Mouse (Mus musculus) left cerebral cortex, adult 2 months (tissue): ENCODE data around the gene Ppfia4. TPM values are rescaled to one million over a fixed set of nuclear protein-coding genes. Genes with fewer than 3 reads are reported as not detected.
A peak's percentile ranks its signal among the peaks of the same experiment; 100 is the strongest.

Experiments
- DNase-seq, 2 experiments: peaks; one replicate each; pipeline ENCODE4 v3.0.0; 2021 to 2022; ENCODE audit warnings: low spot score in 2 of 2, mixed read lengths in 1 of 2; ENCODE audit errors: extremely low spot score in 1 of 2
- H3K27ac ChIP-seq: fragments of 200-600 bp; 2 replicates; pipeline ENCODE4 v1.8.1; 2022
- H3K4me3 ChIP-seq: fragments of 200-600 bp; 2 replicates; pipeline ENCODE4 v1.8.1; 2022
- CTCF ChIP-seq: fragments of 200-600 bp; IDR thresholded peaks from 2 replicates; pipeline ENCODE4 v1.8.1; 2022; ENCODE audit warnings: antibody characterized with exemption, mild to moderate bottlenecking, moderate library complexity
- intact Hi-C: fragments of 180-260 bp; cut with DNase I; formaldehyde crosslinking; loops from one replicate; pipeline ENCODE4 v1.15.1; 2025
- total RNA-seq, 2 experiments: library from RNA; stranded (reverse); gene quantifications; 2 replicates each; pipeline ENCODE4 v1.2.3; 2021

Gene Ppfia4
- total RNA-seq, 2 experiments from 2014 or later, result 50.7 to 50.8 TPM

- H3K27ac ChIP-seq, result no peak overlapping the region
- intact Hi-C loops, result loop anchor here (10.0 kb wide), 1 partner anchor 271 kb away; no protein-coding TSS in a partner anchor
- no peak for DNase-seq
- no peak overlapping the region for H3K4me3 ChIP-seq
- no peak for TF ChIP-seq CTCF
Observed at GRCm38 (mm10) chr1:134353326-134353725, 20.6 kb upstream of the Ppfia4 start.

- DNase-seq, result peak in 1 of 2 experiments; percentile 7
- intact Hi-C loops, result no loop called here
- Histone ChIP-seq H3K4me3 (no peak overlapping the region), H3K27ac (no peak overlapping the region)
- TF ChIP-seq CTCF, result no peak
Observed at GRCm38 (mm10) chr1:134347791-134348190, 15.1 kb upstream of the Ppfia4 start.

DNA sequence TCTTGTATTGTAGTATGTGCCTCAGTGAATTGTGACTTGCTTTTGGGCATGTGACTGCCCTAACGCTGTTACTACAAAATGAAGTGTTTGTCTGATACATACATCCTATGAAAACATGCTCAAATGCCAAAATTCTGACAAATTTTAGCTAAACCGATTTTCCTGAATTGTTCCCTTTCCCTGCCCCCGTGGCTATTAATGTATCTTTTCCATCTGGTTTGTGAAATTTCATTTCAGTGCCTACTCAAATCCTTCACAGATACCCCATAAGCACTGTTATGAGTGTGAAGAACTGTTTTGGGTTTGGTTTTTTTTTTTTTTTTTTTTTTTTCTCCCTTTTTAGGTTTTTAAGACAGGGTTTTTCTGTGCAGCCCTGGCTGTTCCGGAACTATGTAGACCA, 12.3 kb upstream of the Ppfia4 start:
- TF ChIP-seq CTCF, result no peak
- intact Hi-C loops, result no loop called here
- DNase-seq, result peak in 1 of 2 experiments; percentile 8
- Histone ChIP-seq H3K27ac (peak overlapping the region; percentile 63; the same call in 1 of the 2 replicates), H3K4me3 (peak overlapping the region; percentile 65; the same call in 1 of the 2 replicates)

GRCm38 (mm10) chr1:134344005-134344950, 11.6 kb upstream of the Ppfia4 start:
- Histone ChIP-seq H3K4me3 (peak overlapping the region; percentile 65), H3K27ac (peak overlapping the region; percentile 76)
- DNase-seq, result peak; percentile 79 to 85
- intact Hi-C loops, result no loop called here
- TF ChIP-seq CTCF, result no peak

GRCm38 (mm10) chr1:134343567-134343966, 10.8 kb upstream of the Ppfia4 start:
- no peak overlapping the region; the same call in 1 of the 2 replicates for H3K27ac ChIP-seq
- no peak for TF ChIP-seq CTCF
- peak in 1 of 2 experiments; percentile 11 for DNase-seq
- peak overlapping the region; percentile 65 for H3K4me3 ChIP-seq
- intact Hi-C loops, result no loop called here

GRCm38 (mm10) chr1:134342781-134343310, 10.1 kb upstream of the Ppfia4 start:
- Histone ChIP-seq H3K4me3 (peak overlapping the region; percentile 65), H3K27ac (no peak overlapping the region)
- intact Hi-C loops, result no loop called here
- DNase-seq, result peak in 1 of 2 experiments; percentile 11
- no peak for TF ChIP-seq CTCF

GRCm38 (mm10) chr1:134342278-134342664, 9.5 kb upstream of the Ppfia4 start:
- no peak for TF ChIP-seq CTCF
- H3K4me3 ChIP-seq, result no peak overlapping the region; the same call in 1 of the 2 replicates
- intact Hi-C loops, result no loop called here
- H3K27ac ChIP-seq, result no peak overlapping the region
- peak in 1 of 2 experiments; percentile 6 for DNase-seq

- Histone ChIP-seq H3K4me3 (no peak overlapping the region), H3K27ac (no peak overlapping the region)
- DNase-seq, result no peak
- intact Hi-C loops, result no loop called here
- no peak for TF ChIP-seq CTCF
Observed at GRCm38 (mm10) chr1:134341641-134342277, 9.0 kb upstream of the Ppfia4 start.

GRCm38 (mm10) chr1:134339757-134340619, 7.3 kb upstream of the Ppfia4 start:
- peak; percentile 12 for TF ChIP-seq CTCF
- Histone ChIP-seq H3K4me3 (no peak overlapping the region), H3K27ac (no peak overlapping the region)
- no peak for DNase-seq
- intact Hi-C loops, result loop anchor here (10.0 kb wide), 2 partner anchors 285 to 425 kb away; no protein-coding TSS in a partner anchor

GRCm38 (mm10) chr1:134339162-134339561, 6.4 kb upstream of the Ppfia4 start:
- Histone ChIP-seq H3K27ac (no peak overlapping the region), H3K4me3 (no peak overlapping the region)
- intact Hi-C loops, result loop anchor here (10.0 kb wide), 2 partner anchors 284 to 424 kb away; no protein-coding TSS in a partner anchor
- DNase-seq, result no peak
- no peak for TF ChIP-seq CTCF
